Mouse (Mus musculus) embryonic fibroblast, embryonic 13.5 days (primary cell): ENCODE results near the gene Dexi.
A peak's percentile ranks its signal among the peaks of the same experiment; 100 is the strongest.

Experiments
- CTCF ChIP-seq: IDR thresholded peaks from 2 replicates; pipeline ENCODE4 v1.5.1; 2011; ENCODE audit warnings: mild to moderate bottlenecking, control low read depth, low read length, moderate library complexity, borderline replicate concordance; ENCODE audit not compliant: insufficient read depth
- POLR2A ChIP-seq: IDR thresholded peaks from 2 replicates; pipeline ENCODE4 v1.6.1; 2011; ENCODE audit warnings: low read depth, mild to moderate bottlenecking, control low read depth, low read length, moderate library complexity

- TF ChIP-seq POLR2A = no peak
- 0 out of 2 replicates have a peak, but pooled peaks have one; percentile 13 for TF ChIP-seq CTCF
These were observed 29.0 kb upstream of the Dexi start for GRCm38 (mm10) chr16:10571820-10572219.
